Mouse (Mus musculus): Measurements from ENCODE around the gene Sprr2a3.
"Not testable (repeated sequence)": the region's sequence is repeated elsewhere in the genome, so short reads cannot be mapped to it uniquely, and the experiment has no call there.

Gene Sprr2a3

GRCm38 (mm10) chr3:92285101-92285500 is at the start of gene Sprr2a3:
Gene Sprr2a3 (plus strand): TSS chr3:92285417.
- DNase-seq (ENCODE audit: low spot score in 2 of 2) = not testable (repeated sequence)

GRCm38 (mm10) chr3:92236463-92237189 is 48.6 kb upstream of the Sprr2a3 start:
- not testable (repeated sequence) for DNase-seq (ENCODE audit: low spot score in 2 of 2)

GRCm38 (mm10) chr3:92238736-92239135 is 46.5 kb upstream of the Sprr2a3 start:
- DNase-seq (ENCODE audit: low spot score in 2 of 2) = not testable (repeated sequence)

GRCm38 (mm10) chr3:92239197-92239596 is 46.0 kb upstream of the Sprr2a3 start:
- DNase-seq (ENCODE audit: low spot score in 2 of 2) = not testable (repeated sequence)

- not testable (repeated sequence) for DNase-seq (ENCODE audit: low spot score in 2 of 2)
Measured at GRCm38 (mm10) chr3:92244833-92245232, 40.4 kb upstream of the Sprr2a3 start.

DNA sequence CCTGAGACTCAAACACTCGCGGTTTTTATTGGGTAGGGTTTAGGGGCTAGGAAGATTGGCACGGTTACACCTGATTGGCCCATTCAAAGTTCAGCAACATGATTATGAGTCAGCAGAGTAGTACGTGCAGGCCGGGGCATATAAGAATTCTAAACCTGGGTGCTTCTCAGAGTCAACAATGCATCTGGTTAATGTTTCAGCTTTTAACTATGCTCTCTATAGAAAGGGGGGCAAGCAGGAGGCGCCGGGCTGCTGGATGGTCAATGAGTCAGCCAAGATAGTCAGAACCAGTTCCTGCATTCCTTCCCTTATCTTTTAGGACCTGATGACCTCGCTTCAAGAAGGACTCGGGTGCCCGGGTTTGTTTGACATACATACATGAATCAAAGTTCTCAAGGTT is 39.0 kb upstream of the Sprr2a3 start:
- not testable (repeated sequence) for DNase-seq (ENCODE audit: low spot score in 2 of 2)

DNA sequence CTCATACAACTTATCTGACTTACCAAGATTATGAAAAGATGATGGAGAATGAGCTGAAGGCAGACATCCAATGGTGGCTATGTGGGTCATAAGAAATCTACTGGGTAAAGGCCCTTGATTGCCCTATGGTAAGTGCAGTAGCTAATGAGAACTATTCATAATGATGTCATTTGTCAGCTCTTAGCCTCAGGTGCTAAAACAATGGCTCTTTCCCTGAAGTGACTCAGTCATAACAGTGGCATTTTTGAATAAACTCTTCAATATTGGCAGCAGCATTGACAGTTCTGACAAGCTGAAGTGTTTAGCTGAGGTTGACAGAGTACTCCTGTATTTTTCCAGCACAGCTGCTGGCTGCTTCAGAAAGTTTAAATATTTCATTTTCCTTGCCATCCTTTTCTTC is 36.7 kb upstream of the Sprr2a3 start:
- DNase-seq (ENCODE audit: low spot score in 2 of 2) = not testable (repeated sequence)

- DNase-seq (ENCODE audit: low spot score in 2 of 2) = not testable (repeated sequence)
Measured at GRCm38 (mm10) chr3:92250450-92250849, 34.8 kb upstream of the Sprr2a3 start.

- not testable (repeated sequence) for DNase-seq (ENCODE audit: low spot score in 2 of 2)
Measured at GRCm38 (mm10) chr3:92253860-92254259, 31.4 kb upstream of the Sprr2a3 start.

- DNase-seq (ENCODE audit: low spot score in 2 of 2) = not testable (repeated sequence)
Measured at GRCm38 (mm10) chr3:92258526-92258925, 26.7 kb upstream of the Sprr2a3 start.

- not testable (repeated sequence) for DNase-seq (ENCODE audit: low spot score in 2 of 2)
Measured at GRCm38 (mm10) chr3:92263462-92263861, 21.8 kb upstream of the Sprr2a3 start.

DNA sequence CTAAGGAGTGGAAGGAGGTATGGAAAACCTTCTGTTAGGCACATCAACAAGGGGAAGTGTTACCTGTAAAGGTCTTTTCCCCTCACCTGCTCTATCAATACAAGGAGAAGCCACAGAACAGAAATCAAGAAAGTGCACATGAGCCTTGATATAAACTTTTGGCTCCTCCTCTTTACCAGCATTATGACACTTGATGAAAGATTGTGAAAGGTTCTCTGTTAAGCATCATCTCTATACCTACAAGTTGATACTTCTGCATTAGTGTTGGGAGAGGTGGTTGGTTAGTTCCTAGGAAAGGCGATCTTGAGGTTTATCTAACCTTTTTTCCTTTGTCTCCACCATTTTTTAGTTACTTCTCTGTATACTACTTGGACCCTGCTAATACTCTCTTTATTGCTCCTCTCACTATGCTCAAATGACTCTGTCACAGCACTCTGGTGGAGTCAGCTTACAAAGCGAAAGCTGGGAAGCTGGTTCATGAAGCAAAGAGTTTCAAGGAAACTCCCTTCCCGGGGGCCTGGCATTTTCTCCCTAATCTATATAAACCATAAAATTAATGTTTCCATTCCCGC is 13.7 kb upstream of the Sprr2a3 start:
- not testable (repeated sequence) for DNase-seq (ENCODE audit: low spot score in 2 of 2)

- not testable (repeated sequence) for DNase-seq (ENCODE audit: low spot score in 2 of 2)
Measured at GRCm38 (mm10) chr3:92273504-92273903, 11.7 kb upstream of the Sprr2a3 start.

- DNase-seq (ENCODE audit: low spot score in 2 of 2) = not testable (repeated sequence)
Measured at GRCm38 (mm10) chr3:92274018-92274417, 11.2 kb upstream of the Sprr2a3 start.

GRCm38 (mm10) chr3:92279663-92280062 is 5.6 kb upstream of the Sprr2a3 start:
- DNase-seq (ENCODE audit: low spot score in 2 of 2) = not testable (repeated sequence)

DNA sequence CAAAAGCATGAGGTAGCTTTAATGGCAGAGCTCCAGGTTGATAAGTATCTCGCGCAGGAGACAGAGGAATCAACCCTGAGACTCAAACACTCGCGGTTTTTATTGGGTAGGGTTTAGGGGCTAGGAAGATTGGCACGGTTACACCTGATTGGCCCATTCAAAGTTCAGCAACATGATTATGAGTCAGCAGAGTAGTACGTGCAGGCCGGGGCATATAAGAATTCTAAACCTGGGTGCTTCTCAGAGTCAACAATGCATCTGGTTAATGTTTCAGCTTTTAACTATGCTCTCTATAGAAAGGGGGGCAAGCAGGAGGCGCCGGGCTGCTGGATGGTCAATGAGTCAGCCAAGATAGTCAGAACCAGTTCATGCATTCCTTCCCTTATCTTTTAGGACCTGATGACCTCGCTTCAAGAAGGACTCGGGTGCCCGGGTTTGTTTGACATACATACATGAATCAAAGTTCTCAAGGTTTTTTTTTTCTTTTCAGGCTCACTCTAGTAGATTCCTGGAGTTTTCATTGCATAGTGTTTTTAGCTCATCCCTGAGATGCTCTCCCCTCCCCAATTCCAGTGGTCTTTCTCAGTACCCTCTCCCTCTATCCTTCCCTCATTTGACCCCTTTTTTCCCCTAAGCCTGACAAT is 4.1 kb upstream of the Sprr2a3 start:
- not testable (repeated sequence) for DNase-seq (ENCODE audit: low spot score in 2 of 2)

DNA sequence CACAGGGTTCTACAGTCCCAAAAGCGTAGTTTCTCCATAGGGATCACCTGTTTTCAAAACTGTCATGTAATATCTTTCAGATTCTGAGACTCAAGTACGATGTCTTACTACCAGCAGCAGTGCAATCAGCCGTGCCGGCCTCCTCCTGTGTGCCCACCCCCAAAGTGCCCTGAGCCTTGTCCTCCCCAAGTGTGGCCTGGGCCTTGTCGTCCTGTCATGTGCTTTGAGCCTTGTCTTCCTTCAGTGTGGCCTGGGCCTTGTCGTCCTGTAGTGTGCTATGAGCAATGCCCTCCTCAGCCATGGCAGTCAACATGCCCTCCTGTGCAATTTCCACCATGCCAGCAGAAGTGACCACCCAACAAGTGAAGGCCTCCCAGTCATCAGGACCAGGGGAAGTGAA is 3.3 kb downstream of the Sprr2a3 start:
- DNase-seq (ENCODE audit: low spot score in 2 of 2) = not testable (repeated sequence)

DNA sequence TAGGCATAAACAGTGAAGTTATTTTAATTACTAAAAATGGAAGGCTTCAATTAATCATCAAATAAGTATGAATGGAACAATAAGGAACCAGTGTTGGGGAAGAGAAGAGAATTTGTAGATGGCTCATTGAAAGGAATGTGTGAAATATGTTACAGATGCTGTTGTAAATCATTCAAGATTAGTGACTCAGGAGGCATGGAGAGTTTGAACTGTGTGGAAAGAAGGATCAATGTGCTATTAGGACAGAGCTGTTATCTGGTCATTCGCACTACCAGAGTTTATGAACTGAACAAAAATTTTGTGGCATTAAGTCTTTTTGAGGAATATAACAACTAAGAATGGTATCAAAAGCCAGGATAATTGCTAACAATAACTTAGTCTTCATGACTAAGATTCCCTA is 22.2 kb downstream of the Sprr2a3 start:
- DNase-seq (ENCODE audit: low spot score in 2 of 2) = no peak

- no peak for DNase-seq (ENCODE audit: low spot score in 2 of 2)
Measured at GRCm38 (mm10) chr3:92316320-92316719, 31.1 kb downstream of the Sprr2a3 start, which contains the start of gene Sprr2b. Gene Sprr2b (plus strand): TSS chr3:92316620.

DNA sequence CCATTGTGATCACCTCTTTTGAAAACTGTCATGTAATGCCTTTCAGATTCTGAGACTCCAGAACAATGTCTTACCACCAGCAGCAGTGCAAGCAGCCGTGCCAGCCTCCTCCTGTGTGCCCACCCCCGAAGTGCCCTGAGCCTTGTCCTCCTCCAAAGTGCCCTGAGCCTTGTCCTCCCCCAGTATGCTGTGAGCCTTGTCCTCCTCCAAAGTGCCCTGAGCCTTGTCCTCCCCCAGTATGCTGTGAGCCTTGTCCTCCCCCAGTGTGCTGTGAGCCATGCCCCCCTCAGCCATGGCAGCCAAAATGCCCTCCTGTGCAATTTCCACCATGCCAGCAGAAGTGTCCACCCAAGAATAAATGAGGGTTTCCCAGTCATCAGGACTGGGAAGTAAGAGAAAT is 32.2 kb downstream of the Sprr2a3 start:
- no peak for DNase-seq (ENCODE audit: low spot score in 2 of 2)

- no peak for DNase-seq (ENCODE audit: low spot score in 2 of 2)
Measured at GRCm38 (mm10) chr3:92336278-92336677, 51.1 kb downstream of the Sprr2a3 start.

- no peak for DNase-seq (ENCODE audit: low spot score in 2 of 2)
Measured at GRCm38 (mm10) chr3:92338840-92339239, 53.6 kb downstream of the Sprr2a3 start, which contains the start of gene Sprr2d. Gene Sprr2d (plus strand): TSS chr3:92339140.
